Mouse (Mus musculus): Measurements from ENCODE around the gene E2f4. TPM values are rescaled to one million over a fixed set of nuclear protein-coding genes. Genes with fewer than 3 reads are reported as not detected.

The E2f4 gene
- polyA plus RNA-seq, 1 experiment from 2014 or later: 197 TPM

DNA sequence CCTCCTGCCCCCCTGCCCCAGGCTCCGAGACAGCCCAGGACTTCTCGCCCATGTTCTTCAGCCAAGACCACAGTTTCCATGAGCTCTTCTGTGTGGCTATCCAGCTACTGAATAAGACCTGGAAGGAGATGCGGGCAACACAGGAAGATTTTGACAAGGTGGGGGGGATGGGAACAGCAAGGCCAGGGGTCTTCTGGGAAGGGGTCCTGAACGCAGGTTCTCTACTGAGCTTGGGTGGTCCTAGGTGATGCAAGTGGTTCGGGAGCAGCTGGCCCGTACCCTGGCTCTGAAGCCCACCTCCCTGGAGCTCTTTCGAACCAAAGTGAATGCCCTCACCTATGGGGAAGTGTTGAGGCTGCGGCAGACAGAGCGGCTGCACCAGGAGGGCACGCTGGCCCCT, 11.0 kb downstream of the E2f4 start:
- Histone ChIP-seq H3K36me3 (replicated peaks) (peaks cover 100% of the 10 kb centered on the region), H3K4me1 (replicated peaks) (peaks cover 55% of the 10 kb centered on the region), H3K4me3 (replicated peaks) (no peak overlapping the region), H3K9ac (no peak overlapping the region), H3K4me2 (no peak overlapping the region), H3K27me3 (no peaks in the 10 kb centered on the region), H3K27ac (replicated peaks) (no peak overlapping the region), H3K9me3 (replicated peaks) (no peaks in the 10 kb centered on the region)
- 90% methylated on average over 10 of the region's 10 CpGs for WGBS (ENCODE audit: insufficient replicate concordance)
- no peak for ATAC-seq (ENCODE audit: insufficient read depth)

- Histone ChIP-seq H3K4me1 (replicated peaks) (peaks cover 55% of the 10 kb centered on the region), H3K4me2 (no peak overlapping the region), H3K27ac (replicated peaks) (no peak overlapping the region), H3K27me3 (no peaks in the 10 kb centered on the region), H3K36me3 (replicated peaks) (peaks cover 100% of the 10 kb centered on the region), H3K4me3 (replicated peaks) (no peak overlapping the region), H3K9me3 (replicated peaks) (no peaks in the 10 kb centered on the region), H3K9ac (no peak overlapping the region)
- 83% methylated on average over 15 of the region's 15 CpGs for WGBS (ENCODE audit: insufficient replicate concordance)
- no peak for ATAC-seq (ENCODE audit: insufficient read depth)
These were observed 11.8 kb downstream of the E2f4 start for GRCm38 (mm10) chr8:105309142-105309847.

DNA sequence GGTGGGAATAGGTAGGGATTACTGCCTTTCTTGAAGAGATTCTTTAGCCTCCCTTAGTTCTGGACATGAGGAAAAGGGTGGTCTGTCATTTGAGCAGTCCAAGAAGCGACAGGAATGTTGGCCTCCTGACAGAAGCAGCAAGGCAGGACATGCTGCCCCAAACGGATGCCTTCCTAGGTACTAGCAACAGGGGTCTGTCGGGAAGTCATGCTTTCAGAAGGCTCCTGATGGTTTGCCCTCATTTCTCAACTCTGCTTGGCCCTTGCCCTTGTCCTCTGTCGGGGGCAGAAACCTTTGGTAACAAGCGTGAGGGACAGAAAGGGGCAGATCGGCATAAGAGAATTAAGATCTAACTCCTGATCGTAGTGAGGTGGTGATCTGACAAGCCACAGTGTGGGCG, 12.7 kb downstream of the E2f4 start:
- H3K27ac ChIP-seq (replicated peaks): no peak overlapping the region

DNA sequence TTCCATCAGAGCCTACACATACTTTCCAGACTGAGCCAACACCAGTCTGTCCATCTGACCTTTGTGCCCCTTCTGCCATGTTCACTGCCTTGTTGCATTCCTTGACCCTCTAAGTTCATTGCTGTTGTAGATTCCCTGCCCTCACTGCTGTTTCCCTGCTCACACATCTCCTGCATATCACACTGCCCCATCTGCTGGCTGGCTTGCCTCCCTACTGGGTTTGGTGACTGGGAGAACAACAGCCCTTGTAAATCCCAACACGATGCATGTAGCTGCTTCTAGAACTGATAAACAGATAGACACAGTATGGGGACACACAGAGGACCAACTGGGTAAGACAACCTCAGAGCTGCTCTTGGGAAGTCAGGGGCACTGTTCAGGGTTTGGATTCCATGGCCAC, 14.3 kb downstream of the E2f4 start:
- ATAC-seq (ENCODE audit: insufficient read depth): peak; percentile 52
- H3K27ac ChIP-seq (replicated peaks): peak overlapping the region; percentile 60

More for the DNA sequence above, 12.7 kb downstream of the E2f4 start:
- Histone ChIP-seq H3K36me3 (replicated peaks) (peaks cover 100% of the 10 kb centered on the region), H3K4me2 (no peak overlapping the region), H3K27me3 (no peaks in the 10 kb centered on the region), H3K9ac (no peak overlapping the region), H3K9me3 (replicated peaks) (no peaks in the 10 kb centered on the region), H3K4me3 (replicated peaks) (no peak overlapping the region), H3K4me1 (replicated peaks) (peaks cover 55% of the 10 kb centered on the region)
- ATAC-seq (ENCODE audit: insufficient read depth): no peak
- WGBS (ENCODE audit: insufficient replicate concordance): 84% methylated on average over 8 of the region's 8 CpGs

GRCm38 (mm10) chr8:105312891-105313481, 15.5 kb downstream of the E2f4 start:
- no peaks in the 10 kb centered on the region for H3K27me3 ChIP-seq
- peaks cover 100% of the 10 kb centered on the region for H3K36me3 ChIP-seq (replicated peaks)
- peak overlapping the region; percentile 54 for H3K4me2 ChIP-seq
- peaks cover 51% of the 10 kb centered on the region for H3K4me1 ChIP-seq (replicated peaks)
- H3K27ac ChIP-seq (replicated peaks): peak overlapping the region; percentile 60
- WGBS (ENCODE audit: insufficient replicate concordance): 52% methylated on average over 8 of the region's 8 CpGs
- H3K9ac ChIP-seq: peak overlapping the region; percentile 35; the same call in 1 of the 2 replicates
- H3K4me3 ChIP-seq (replicated peaks): no peak overlapping the region
- ATAC-seq (ENCODE audit: insufficient read depth): peak; percentile 60
- no peaks in the 10 kb centered on the region for H3K9me3 ChIP-seq (replicated peaks)

More for the DNA sequence above, 14.3 kb downstream of the E2f4 start:
- Histone ChIP-seq H3K9ac (no peak overlapping the region), H3K4me3 (replicated peaks) (no peak overlapping the region), H3K36me3 (replicated peaks) (peaks cover 100% of the 10 kb centered on the region), H3K27me3 (no peaks in the 10 kb centered on the region), H3K4me2 (0 out of 2 replicates have a peak overlapping the region, but pooled peaks have one; percentile 0), H3K9me3 (replicated peaks) (no peaks in the 10 kb centered on the region), H3K4me1 (replicated peaks) (peaks cover 43% of the 10 kb centered on the region)
- 23% methylated on average over 1 of the region's 1 CpGs for WGBS (ENCODE audit: insufficient replicate concordance)

GRCm38 (mm10) chr8:105313622-105314402, 16.3 kb downstream of the E2f4 start:
- peak; percentile 22 for ATAC-seq (ENCODE audit: insufficient read depth)
- Histone ChIP-seq H3K4me1 (replicated peaks) (peaks cover 59% of the 10 kb centered on the region), H3K4me3 (replicated peaks) (no peak overlapping the region), H3K27me3 (no peaks in the 10 kb centered on the region), H3K9me3 (replicated peaks) (no peaks in the 10 kb centered on the region), H3K9ac (peak overlapping the region; percentile 35; the same call in 1 of the 2 replicates), H3K36me3 (replicated peaks) (peaks cover 100% of the 10 kb centered on the region), H3K27ac (replicated peaks) (peak overlapping the region; percentile 60), H3K4me2 (peak overlapping the region; percentile 54)
- 72% methylated on average over 9 of the region's 9 CpGs for WGBS (ENCODE audit: insufficient replicate concordance)

GRCm38 (mm10) chr8:105315073-105315769, 17.8 kb downstream of the E2f4 start:
- WGBS (ENCODE audit: insufficient replicate concordance): 92% methylated on average over 18 of the region's 18 CpGs
- peaks cover 73% of the 10 kb centered on the region for H3K4me1 ChIP-seq (replicated peaks)
- H3K36me3 ChIP-seq (replicated peaks): peaks cover 100% of the 10 kb centered on the region
- H3K27me3 ChIP-seq: no peaks in the 10 kb centered on the region
- no peak overlapping the region for H3K4me2 ChIP-seq
- H3K9ac ChIP-seq: no peak overlapping the region
- no peak overlapping the region for H3K4me3 ChIP-seq (replicated peaks)
- no peak for ATAC-seq (ENCODE audit: insufficient read depth)
- H3K27ac ChIP-seq (replicated peaks): no peak overlapping the region; the same call in 1 of the 2 replicates
- H3K9me3 ChIP-seq (replicated peaks): no peaks in the 10 kb centered on the region

DNA sequence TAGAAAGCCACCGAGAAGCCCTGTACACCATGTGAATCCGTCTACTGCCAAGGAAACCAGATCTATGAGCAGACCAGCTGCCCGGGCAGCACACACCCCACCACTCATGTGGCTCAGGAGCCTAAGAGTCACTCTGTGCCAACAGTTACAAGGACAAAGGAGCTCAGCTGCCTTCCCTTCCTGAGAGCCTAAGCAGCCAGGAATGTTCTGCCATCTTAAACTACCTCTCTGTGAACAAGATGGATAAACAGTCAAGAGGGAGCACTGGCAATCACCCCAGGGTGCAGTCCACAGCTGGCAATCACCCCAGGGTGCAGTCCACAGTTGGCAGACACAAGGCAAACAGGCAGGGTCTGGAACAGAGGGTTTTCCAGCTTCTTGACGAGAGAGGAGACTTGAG, 20.5 kb downstream of the E2f4 start:
- H3K36me3 ChIP-seq (replicated peaks): peaks cover 84% of the 10 kb centered on the region

DNA sequence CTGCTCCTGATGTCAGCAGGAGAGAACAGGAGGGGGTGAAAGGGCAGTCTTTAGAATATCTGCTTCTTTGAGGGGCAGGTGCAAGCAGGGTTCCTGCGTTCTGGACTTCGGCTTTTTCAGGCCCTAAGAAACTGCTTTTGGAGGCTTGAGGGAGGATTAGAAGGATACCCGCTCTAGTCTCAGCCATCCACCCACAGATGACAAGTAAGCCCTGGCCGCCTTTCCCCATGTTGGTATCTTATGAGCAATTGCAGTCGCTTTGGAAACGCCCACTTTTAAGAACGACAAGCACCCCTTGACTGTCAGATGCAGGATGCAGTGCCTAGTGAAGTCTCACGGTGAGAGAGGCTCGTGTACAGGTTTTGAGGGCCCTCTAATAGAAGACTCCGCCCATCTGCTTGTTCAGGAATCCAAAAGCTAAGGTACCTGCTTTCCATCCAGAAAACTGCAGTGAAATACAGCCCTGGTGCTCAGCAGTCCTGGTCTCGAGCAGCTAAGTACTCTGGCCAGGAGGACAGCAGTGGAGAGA, 21.3 kb downstream of the E2f4 start:
- Histone ChIP-seq H3K4me2 (no peak overlapping the region), H3K4me1 (replicated peaks) (peaks cover 74% of the 10 kb centered on the region), H3K27ac (replicated peaks) (peak overlapping the region; percentile 54; the same call in 1 of the 2 replicates), H3K4me3 (replicated peaks) (no peak overlapping the region), H3K9me3 (replicated peaks) (no peaks in the 10 kb centered on the region), H3K9ac (no peak overlapping the region), H3K36me3 (replicated peaks) (peaks cover 78% of the 10 kb centered on the region), H3K27me3 (no peaks in the 10 kb centered on the region)
- WGBS (ENCODE audit: insufficient replicate concordance): 74% methylated on average over 11 of the region's 11 CpGs
- no peak for ATAC-seq (ENCODE audit: insufficient read depth)

More for the DNA sequence above, 20.5 kb downstream of the E2f4 start:
- WGBS (ENCODE audit: insufficient replicate concordance): 82% methylated on average over 4 of the region's 4 CpGs
- Histone ChIP-seq H3K9me3 (replicated peaks) (no peaks in the 10 kb centered on the region), H3K9ac (no peak overlapping the region), H3K4me1 (replicated peaks) (peaks cover 75% of the 10 kb centered on the region), H3K4me2 (no peak overlapping the region), H3K4me3 (replicated peaks) (no peak overlapping the region), H3K27me3 (no peaks in the 10 kb centered on the region), H3K27ac (replicated peaks) (no peak overlapping the region; the same call in 1 of the 2 replicates)
- no peak for ATAC-seq (ENCODE audit: insufficient read depth)

DNA sequence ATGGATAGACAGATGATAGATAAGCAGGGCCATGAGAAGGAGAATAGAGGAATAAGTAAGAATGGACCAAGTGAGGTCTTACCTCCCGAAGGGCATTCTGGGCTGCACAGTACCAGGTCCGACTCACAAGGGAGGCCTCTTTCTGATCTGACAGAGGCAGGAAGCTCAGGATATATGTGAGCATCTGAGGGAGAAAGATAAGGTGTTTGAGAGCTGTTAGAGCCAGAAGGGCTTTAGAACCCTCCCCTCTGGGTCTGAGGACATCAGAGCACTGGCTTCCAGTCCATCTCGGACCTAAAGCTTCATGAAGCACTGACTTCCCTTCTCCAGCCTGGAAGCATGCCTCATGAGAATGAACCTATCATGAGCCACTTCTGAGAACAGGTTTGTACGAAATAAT, 25.7 kb downstream of the E2f4 start:
- H3K27me3 ChIP-seq: no peaks in the 10 kb centered on the region
- peak overlapping the region; percentile 84 for H3K4me2 ChIP-seq
- H3K36me3 ChIP-seq (replicated peaks): peaks cover 40% of the 10 kb centered on the region
- peak; percentile 83 for ATAC-seq (ENCODE audit: insufficient read depth)
- 24% methylated on average over 4 of the region's 4 CpGs for WGBS (ENCODE audit: insufficient replicate concordance)
- no peaks in the 10 kb centered on the region for H3K9me3 ChIP-seq (replicated peaks)
- peak overlapping the region; percentile 96 for H3K27ac ChIP-seq (replicated peaks)
- peak overlapping the region; percentile 73 for H3K4me3 ChIP-seq (replicated peaks)
- peak overlapping the region; percentile 56 for H3K9ac ChIP-seq
- peaks cover 80% of the 10 kb centered on the region for H3K4me1 ChIP-seq (replicated peaks)
